Mouse (Mus musculus) adrenal gland, postnatal 25 days (tissue): ENCODE measurements at regions not wholly inside any gene's neighbourhood (a gene's known extent, or its start where the extent isn't known, plus 50 kb on each side); places are given as distances from the start of the nearest gene placed in this dataset.

Experiments used
- DNase-seq: peaks from one replicate; pipeline ENCODE4 v3.0.0; 2021; ENCODE audit warnings: mixed read lengths

- no peak for DNase-seq
These were observed 103.2 kb downstream of the Vegfa start for GRCm38 (mm10) chr17:45928903-45929477.

DNA sequence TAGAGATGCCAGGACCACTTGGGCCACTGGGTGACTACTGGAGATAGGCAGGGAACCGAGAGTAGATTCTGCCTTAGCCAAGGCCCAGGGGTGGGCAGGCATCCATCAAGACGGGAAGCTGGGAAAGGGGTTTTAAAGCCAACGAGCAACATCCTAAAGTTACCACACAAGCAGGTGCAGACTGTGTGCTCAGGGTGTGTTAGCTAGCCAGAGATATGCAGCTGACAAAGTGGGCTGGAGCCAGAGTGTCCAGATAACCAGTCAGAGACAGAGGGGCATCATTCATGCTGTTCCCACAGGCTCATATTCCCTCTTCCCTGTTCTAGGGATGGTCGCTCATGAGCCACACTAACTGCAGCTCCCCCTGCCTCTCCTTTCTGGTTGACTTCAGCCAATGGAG, 104.2 kb downstream of the Vegfa start:
- DNase-seq: no peak

DNA sequence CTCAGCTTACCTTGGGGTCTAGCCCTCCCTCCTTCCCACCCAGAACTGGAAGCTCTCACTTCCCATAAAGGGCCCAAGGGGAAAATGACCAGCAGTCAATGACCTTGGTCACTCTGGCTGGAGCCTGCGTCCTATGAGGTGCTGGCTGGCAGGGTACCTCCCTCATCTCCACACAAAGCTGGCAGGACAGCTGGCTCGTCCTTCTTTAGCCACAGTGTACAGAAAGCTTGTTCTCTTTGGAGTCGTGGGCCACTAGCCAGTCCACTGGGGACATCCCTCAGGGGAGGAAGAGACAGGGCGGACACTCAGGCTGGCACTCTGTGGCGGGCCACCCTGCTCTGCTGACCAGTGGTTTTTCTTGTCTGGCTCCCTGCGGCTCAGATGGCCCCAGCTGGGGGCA, 106.3 kb downstream of the Vegfa start:
- peak; percentile 12 for DNase-seq

DNA sequence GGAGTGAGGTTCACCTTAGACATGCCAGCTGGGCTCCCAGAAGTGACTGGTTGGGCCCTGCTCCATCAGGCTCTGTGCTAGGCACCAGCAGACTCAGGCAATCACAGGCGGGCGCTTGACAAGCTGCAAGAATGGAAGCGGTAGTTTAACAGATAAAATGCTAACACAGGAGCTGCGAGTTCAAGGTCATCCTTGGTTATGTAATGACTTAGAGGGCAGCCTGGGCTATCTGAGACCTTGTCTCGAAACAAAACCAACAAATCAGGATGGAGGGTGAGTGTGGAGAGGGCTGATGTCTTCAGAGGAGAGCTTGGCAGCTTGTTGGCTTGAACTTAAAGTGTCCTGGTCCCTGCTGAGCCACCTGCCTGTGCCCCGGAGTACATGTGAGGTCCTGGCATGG, 107.6 kb downstream of the Vegfa start:
- DNase-seq: no peak

DNA sequence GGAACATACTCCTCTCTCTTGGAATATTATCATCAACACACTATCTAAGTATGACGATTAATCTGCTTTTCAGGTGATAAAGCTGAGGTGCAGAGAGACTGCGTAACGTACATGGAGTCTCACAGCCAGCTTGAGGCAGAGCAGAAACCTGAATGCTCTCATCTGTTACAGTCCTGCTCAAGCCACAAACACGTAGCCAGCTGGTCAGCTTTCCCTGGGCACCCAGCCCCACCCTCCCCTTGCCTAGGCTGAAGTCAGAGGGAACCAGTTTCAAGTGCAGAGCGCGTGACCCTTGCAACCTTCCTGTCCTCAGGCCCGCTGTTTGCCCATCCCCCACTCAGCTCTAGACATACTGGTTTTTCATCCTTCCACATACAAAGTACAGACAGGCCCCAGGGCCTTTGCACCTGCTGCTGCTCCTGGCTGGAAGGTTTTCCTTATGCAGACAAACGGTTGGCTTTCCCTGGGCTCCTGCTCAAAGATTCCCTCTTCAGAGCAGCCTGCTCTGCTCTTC, 108.9 kb downstream of the Vegfa start:
- no peak for DNase-seq

DNA sequence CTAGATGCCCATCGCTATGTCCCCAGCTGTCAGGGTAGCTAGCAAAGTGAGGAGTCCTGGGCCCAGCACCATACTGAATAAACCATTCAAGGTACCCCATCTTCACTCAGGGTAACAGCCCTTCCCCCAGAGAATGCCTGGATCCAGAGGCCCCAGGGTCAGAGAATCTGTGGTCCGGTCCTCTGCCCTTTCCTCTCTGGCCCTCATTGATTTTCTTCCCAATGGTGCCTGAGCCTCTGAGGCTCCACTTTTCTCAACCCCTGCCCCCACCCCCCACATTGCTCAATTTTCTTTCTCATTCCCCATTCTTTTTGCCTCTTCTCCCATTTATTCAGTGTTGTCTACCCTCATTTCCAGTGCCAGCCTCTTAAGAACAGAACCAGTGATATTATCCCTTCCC, 114.5 kb downstream of the Vegfa start:
- DNase-seq: no peak

- no peak for DNase-seq
These were observed 115.2 kb downstream of the Vegfa start for GRCm38 (mm10) chr17:45916937-45917336.

- no peak for DNase-seq
These were observed 117.4 kb downstream of the Vegfa start for GRCm38 (mm10) chr17:45914706-45915240.

- DNase-seq: no peak
These were observed 117.9 kb downstream of the Vegfa start for GRCm38 (mm10) chr17:45914237-45914636.

GRCm38 (mm10) chr17:45913671-45914070, 118.5 kb downstream of the Vegfa start:
- no peak for DNase-seq

DNA sequence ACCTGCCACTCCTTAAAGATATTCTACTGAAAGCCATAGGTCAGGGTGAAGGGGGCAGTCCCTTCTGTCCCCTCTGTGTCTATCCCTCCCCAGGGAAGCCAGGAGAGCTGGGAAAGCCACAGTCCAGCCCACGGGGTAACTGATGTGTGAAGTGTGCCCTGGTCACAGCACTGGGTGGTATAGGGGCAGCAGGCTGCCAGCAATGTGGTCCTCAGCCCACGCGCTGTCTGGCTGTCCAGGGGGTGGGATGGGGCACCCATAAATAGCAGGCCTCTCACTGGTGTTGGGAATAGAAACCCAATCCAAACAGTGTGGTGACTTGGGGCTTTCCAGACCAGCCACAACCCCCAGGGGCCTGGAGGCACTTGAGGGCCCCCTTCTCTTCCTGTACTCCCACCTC, 120.0 kb downstream of the Vegfa start:
- no peak for DNase-seq

DNA sequence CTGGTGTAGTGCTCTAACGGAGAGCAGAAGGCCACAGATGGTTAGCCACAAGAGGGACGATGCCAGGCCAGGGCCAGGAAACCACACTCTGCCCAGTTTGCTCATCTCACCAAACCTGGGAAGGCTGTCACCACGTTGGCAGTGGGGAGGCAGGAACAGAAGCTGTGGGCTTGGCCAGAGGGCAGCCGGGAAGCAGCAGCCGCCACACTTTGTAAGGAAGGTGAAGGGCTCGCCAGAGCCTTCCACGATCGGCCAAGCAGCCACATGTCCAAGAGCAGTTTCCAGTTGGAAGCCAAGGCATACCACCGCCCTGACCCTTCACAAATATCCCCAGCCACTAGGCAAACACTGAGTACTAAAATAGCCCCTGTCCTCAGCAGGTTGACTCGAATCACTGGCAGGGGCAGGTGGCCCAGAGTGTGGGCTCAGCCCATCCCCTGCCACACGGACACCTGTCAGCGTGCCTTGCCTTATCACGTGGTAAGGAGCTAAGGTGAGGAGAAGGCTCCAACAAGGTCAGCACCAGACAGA, 120.9 kb downstream of the Vegfa start:
- DNase-seq: no peak

DNA sequence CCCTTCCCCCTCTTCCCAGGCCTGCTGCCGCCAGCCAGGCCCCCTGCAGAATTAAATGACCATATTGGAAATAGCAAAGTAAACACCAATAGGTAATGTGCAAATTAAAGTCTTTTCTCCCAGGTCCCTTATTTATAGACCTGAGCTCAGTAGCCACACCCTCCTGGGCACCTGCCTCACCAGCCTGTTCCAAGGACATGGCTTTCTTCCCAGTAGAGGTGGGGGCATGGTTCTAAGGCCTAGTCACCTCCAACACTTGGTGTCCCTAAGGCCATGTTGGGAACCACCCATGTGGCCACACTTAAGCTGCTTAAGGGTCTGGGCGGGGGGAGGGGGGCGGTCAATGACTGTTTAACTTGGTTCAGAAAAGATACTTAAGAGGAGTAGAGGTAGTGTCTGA, 121.9 kb downstream of the Vegfa start:
- DNase-seq: no peak

- DNase-seq: no peak
These were observed 124.6 kb downstream of the Vegfa start for GRCm38 (mm10) chr17:45907587-45907986.

DNA sequence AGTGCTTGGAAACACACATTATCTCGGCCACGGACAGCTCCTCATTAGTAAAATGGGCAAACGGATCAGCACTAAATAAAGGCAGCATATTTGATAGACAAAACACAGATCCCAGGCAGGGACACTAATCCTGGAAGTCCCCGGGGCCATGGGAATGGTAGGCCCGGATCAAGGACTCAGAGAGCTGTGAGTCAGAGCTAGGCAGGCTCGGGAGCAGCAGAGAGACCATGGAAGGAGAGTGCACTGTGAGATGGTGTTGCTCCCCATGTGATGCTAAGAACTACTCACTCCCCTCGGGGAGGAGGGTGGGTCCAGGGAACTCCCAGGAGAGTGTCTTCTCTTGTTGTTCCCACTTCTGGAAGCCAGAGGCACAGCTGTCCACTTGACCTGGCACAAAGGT, 126.6 kb downstream of the Vegfa start:
- peak; percentile 44 for DNase-seq

DNA sequence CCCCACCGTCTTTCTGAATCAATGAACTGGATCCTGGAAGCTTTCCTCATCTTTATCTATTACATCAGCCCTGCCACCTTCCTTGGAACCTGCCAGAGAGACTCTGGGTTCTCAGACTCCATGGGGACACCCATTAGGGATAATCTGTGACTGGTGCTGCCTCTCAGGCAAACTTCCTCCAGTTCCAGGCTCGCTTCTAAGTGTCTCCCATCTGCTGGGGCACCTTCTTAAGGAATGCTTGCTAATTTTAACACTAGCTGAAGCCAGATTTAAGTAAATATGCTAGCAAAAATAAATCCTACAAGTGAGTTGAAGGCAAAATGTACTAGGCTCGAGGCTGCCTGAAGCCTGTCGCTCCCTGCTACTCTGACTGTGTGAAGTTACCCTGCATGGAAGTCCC, 127.9 kb downstream of the Vegfa start:
- DNase-seq: no peak

DNA sequence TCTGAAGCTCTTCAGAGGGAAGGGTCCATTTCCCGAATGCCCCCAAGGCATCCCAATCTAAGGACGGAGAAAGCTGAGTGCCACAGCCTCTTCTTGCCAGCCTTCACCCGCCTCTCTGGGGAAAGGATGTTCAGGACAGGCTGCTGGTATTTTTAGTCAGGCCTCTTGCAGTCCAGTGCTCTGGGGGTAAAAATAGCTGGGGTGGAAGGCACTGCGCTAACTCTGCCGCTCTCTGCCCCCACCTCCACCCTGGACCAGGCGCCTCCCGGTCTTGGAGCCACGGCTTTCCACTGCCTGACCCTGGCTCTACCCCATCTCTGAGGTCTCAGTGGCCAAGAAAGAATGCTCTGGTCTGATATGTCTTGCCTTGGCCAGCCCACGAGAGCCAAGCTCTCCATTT, 128.9 kb downstream of the Vegfa start:
- DNase-seq: no peak

GRCm38 (mm10) chr17:45902668-45903067, 129.5 kb downstream of the Vegfa start:
- DNase-seq: no peak

GRCm38 (mm10) chr17:45896922-45897302, 135.3 kb downstream of the Vegfa start:
- DNase-seq: no peak

- DNase-seq: no peak
These were observed 135.8 kb downstream of the Vegfa start for GRCm38 (mm10) chr17:45896142-45896921.

- no peak for DNase-seq
These were observed 138.0 kb downstream of the Vegfa start for GRCm38 (mm10) chr17:45894166-45894565.

- DNase-seq: peak; percentile 34
These were observed 138.5 kb downstream of the Vegfa start for GRCm38 (mm10) chr17:45893698-45894097.

GRCm38 (mm10) chr17:45893094-45893493, 139.1 kb downstream of the Vegfa start:
- no peak for DNase-seq

GRCm38 (mm10) chr17:45889451-45889850, 142.7 kb downstream of the Vegfa start:
- DNase-seq: peak; percentile 60
